Mouse (Mus musculus) Muller cell, postnatal 12 days (primary cell): ENCODE measurements around the gene Ica1l.
A peak's percentile ranks its signal among the peaks of the same experiment; 100 is the strongest.

Experiments
- DNase-seq: peaks from one replicate; pipeline ENCODE4 v3.0.0-alpha.2; 2015; ENCODE audit errors: inconsistent ontology term

The Ica1l gene

GRCm38 (mm10) chr1:59966171-59966785 is 76.7 kb downstream of the Ica1l start:
- DNase-seq, result peak; percentile 2

- DNase-seq, result no peak
Measured at GRCm38 (mm10) chr1:59959941-59960340, 83.0 kb downstream of the Ica1l start.

GRCm38 (mm10) chr1:59957206-59957605 is 85.8 kb downstream of the Ica1l start:
- no peak for DNase-seq

- DNase-seq, result no peak
Measured at GRCm38 (mm10) chr1:59947509-59947908, 95.5 kb downstream of the Ica1l start.

- DNase-seq, result no peak
Measured at GRCm38 (mm10) chr1:59945969-59946368, 97.0 kb downstream of the Ica1l start.

GRCm38 (mm10) chr1:59943825-59944224 is 99.2 kb downstream of the Ica1l start:
- no peak for DNase-seq

- no peak for DNase-seq
Measured at GRCm38 (mm10) chr1:59942057-59942790, 100.8 kb downstream of the Ica1l start.

GRCm38 (mm10) chr1:59941063-59941462 is 101.9 kb downstream of the Ica1l start:
- no peak for DNase-seq

- no peak for DNase-seq
Measured at GRCm38 (mm10) chr1:59932991-59933390, 110.0 kb downstream of the Ica1l start.
